Comparison of ENCODE assay signal across 7 mouse cellular contexts in the genomic region with DNA sequence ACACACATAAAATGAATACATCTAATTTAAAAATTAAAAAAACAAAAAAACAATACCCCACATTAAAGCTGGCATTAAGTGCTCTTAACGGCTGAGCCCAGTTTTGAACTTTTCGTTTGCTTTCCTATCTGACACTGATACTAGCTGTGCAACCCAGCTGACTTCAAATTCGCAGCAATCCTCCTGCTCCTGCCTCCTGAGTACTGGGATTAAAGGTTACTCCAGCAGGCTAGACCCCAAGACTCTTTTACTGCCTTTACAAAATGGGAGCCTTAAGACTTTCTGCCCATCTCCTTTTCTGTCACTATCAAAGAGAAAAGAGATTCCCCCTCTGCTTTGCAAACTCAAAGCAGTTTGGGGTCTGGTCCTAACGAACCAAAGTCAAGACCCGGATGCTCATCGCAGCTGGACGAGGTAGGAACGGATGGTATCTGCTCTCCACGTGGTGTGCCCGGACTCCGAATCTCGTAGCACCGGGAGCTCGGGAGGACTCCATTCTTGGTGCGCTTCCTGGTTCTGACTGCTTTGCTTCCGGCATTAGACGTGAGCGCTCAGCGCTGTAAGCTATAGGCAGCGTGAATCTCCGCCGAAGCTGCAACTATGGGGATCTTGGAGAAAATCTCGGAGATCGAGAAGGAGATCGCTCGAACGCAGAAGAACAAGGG. TPM values are rescaled to one million over a fixed set of nuclear protein-coding genes. Genes with fewer than 3 reads are reported as not detected.
A peak's percentile ranks its signal among the peaks of the same experiment; 100 is the strongest.
DNase-seq lines count a peak whose midpoint lies in the region; ATAC-seq lines count a peak whose summit lies in the region.

Gene Drg2 (plus strand): TSS at position 512 of the 665 bp plus-strand sequence.

- peaks cover 10% of the 10 kb centered on the region for H3K4me1 ChIP-seq in intestine, embryonic 15.5 days (replicated peaks)
- peaks cover 12% of the 10 kb centered on the region for H3K4me1 ChIP-seq in midbrain, embryonic 10.5 days

- peak within 1 kb of the TSS; percentile 74 for H3K4me2 ChIP-seq in intestine, embryonic 15.5 days (replicated peaks)

- intact Hi-C loops in gastrocnemius, postnatal 36 days (cut with DNase I), result no loop called here
- intact Hi-C loops in left cerebral cortex, postnatal 25 days (cut with DNase I), result no loop called here

- H3K27me3 ChIP-seq in intestine, embryonic 15.5 days (replicated peaks), result no peaks in the 10 kb centered on the region
- H3K27me3 ChIP-seq in midbrain, embryonic 10.5 days (ENCODE audit: low read depth, poor library complexity, severe bottlenecking), result no peaks in the 10 kb centered on the region; the same call in 1 of the 2 replicates

- H3K36me3 ChIP-seq in intestine, embryonic 15.5 days, result peaks cover 14% of the 10 kb centered on the region
- peaks cover 35% of the 10 kb centered on the region for H3K36me3 ChIP-seq in midbrain, embryonic 10.5 days

- ATAC-seq in intestine, embryonic 15.5 days, result peak; percentile 93

- peak; percentile 90 for DNase-seq in adrenal gland, adult 2 months
- peak; percentile 82 for DNase-seq in embryo, embryonic 11.5 days (ENCODE audit: low read depth, low spot score)
- DNase-seq in gastrocnemius, postnatal 36 days, result peak; percentile 84 to 92
- peak; percentile 87 to 93 for DNase-seq in left cerebral cortex, postnatal 25 days (ENCODE audit: low spot score in 2 of 2)
- DNase-seq in midbrain, embryonic 10.5 days (ENCODE audit: low spot score), result peak; percentile 91
- peak; percentile 88 for DNase-seq in right cerebral cortex, postnatal 4 days

- H3K9me3 ChIP-seq in intestine, embryonic 15.5 days, result no peaks in the 10 kb centered on the region
- no peaks in the 10 kb centered on the region for H3K9me3 ChIP-seq in midbrain, embryonic 10.5 days (replicated peaks)

- peak within 1 kb of the TSS; percentile 67 for H3K4me3 ChIP-seq in intestine, embryonic 15.5 days (replicated peaks)
- H3K4me3 ChIP-seq in midbrain, embryonic 10.5 days, result peak within 1 kb of the TSS; percentile 77

- peak within 1 kb of the TSS; percentile 51 for H3K9ac ChIP-seq in intestine, embryonic 15.5 days

- H3K27ac ChIP-seq in intestine, embryonic 15.5 days, result peak within 1 kb of the TSS; percentile 13; the same call in 1 of the 2 replicates
- H3K27ac ChIP-seq in midbrain, embryonic 10.5 days (replicated peaks), result peak within 1 kb of the TSS; percentile 82

- 4% methylated on average over 27 of the region's 27 CpGs for WGBS in intestine, embryonic 15.5 days
- 6% methylated on average over 27 of the region's 27 CpGs for whole genome bisulfite sequencing in midbrain, embryonic 10.5 days

RNA-seq across cellular contexts. Expression of gene Drg2, which starts in this region (rescaled TPM):
- 10 to 100 TPM; 63.2 to 72.2 TPM for total RNA-seq in adrenal gland, adult 2 months (2021)
- polyA plus RNA-seq in adrenal gland, adult 2 months (2012; rRNA removed), result 36.6 and 40.5 TPM in 2 replicates
- total RNA-seq in gastrocnemius, postnatal 36 days (2021), result 10 to 100 TPM; 22.0 to 23.2 TPM
- 96.7 and 101 TPM in 2 replicates for polyA plus RNA-seq in intestine, embryonic 15.5 days (2015; fragmentation: Nextera tagmentation; extraction: Ambion mirVana)
- total RNA-seq in left cerebral cortex, postnatal 25 days (2021), result 10 to 100 TPM; 70.8 to 76.6 TPM
- polyA plus RNA-seq in midbrain, embryonic 10.5 days (2016; fragmentation: Nextera tagmentation; extraction: Ambion mirVana), result 129 and 131 TPM in 2 replicates

Comparison
In these comparisons a context has a peak if more than half of its experiments do, and no peak if none do; other contexts are left out.
1. Peak in every context shown above with its lines: DNase-seq, ATAC-seq, H3K4me3 ChIP-seq and H3K27ac ChIP-seq.